Mouse (Mus musculus): Measurements from ENCODE around the gene Bmper. TPM values are rescaled to one million over a fixed set of nuclear protein-coding genes. Genes with fewer than 3 reads are reported as not detected.

The Bmper gene
- polyA plus RNA-seq, 1 experiment from 2014 or later: 8.4 TPM

DNA sequence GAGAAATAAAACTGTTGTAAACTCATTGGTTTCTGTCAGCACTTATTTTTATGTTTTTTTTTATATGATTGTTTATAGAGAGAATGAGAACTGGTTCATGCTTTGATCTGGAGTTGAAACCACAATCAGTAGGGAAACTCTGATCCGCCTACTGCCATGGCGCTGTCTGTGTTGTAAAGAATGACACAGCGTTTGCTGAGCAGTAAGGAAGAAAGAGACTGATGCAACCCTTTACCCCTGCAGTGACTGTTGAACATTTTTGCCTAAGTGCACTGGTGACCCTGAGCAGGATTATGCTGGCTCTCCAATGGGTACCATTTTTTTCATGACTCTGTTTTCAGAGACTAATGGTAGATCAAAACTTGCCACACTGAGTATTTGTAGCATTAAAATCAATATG, 234.3 kb downstream of the Bmper start:
- 47% methylated on average over 3 of the region's 3 CpGs for WGBS
- Histone ChIP-seq H3K9ac (no peak overlapping the region), H3K27me3 (ENCODE audit: control insufficient read depth, insufficient read depth, low read length) (no peaks in the 10 kb centered on the region), H3K4me3 (replicated peaks; ENCODE audit: low read length) (no peak overlapping the region), H3K4me1 (replicated peaks; ENCODE audit: control insufficient read depth, insufficient read depth, low read length) (no peaks in the 10 kb centered on the region), H3K4me2 (replicated peaks) (no peak overlapping the region), H3K27ac (no peak overlapping the region), H3K9me3 (ENCODE audit: control insufficient read depth, low read length) (no peaks in the 10 kb centered on the region), H3K36me3 (replicated peaks; ENCODE audit: control insufficient read depth, insufficient read depth) (no peaks in the 10 kb centered on the region)
- no peak for DNase-seq (ENCODE audit: low spot score)
- ATAC-seq (ENCODE audit: low FRiP score): no peak

DNA sequence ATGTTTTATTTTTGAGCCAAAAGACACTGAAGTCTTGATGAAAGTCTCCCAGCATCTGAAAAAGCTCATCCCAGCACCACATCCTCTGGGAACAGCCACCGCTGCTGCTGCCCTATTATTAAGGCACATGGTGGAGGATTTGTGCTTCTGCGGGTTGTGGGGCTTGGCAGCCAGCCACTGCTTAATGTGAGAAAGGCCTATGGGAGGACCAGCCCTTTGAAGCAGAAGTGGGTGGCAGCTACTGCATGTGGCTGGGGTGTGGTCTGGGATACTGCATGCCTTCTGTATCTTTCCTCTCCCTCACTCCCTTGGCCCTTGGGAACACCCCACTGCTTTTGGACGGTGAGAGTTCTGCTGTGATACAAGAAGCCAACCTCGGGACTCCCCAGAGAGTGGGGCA, 237.8 kb downstream of the Bmper start:
- Histone ChIP-seq H3K27ac (no peak overlapping the region), H3K4me1 (replicated peaks; ENCODE audit: control insufficient read depth, insufficient read depth, low read length) (no peaks in the 10 kb centered on the region), H3K4me2 (replicated peaks) (no peak overlapping the region), H3K9ac (no peak overlapping the region), H3K27me3 (ENCODE audit: control insufficient read depth, insufficient read depth, low read length) (no peaks in the 10 kb centered on the region), H3K4me3 (replicated peaks; ENCODE audit: low read length) (no peak overlapping the region), H3K36me3 (replicated peaks; ENCODE audit: control insufficient read depth, insufficient read depth) (no peaks in the 10 kb centered on the region), H3K9me3 (ENCODE audit: control insufficient read depth, low read length) (no peaks in the 10 kb centered on the region)
- ATAC-seq (ENCODE audit: low FRiP score): no peak
- no peak for DNase-seq (ENCODE audit: low spot score)
- 45% methylated on average over 4 of the region's 4 CpGs for WGBS

DNA sequence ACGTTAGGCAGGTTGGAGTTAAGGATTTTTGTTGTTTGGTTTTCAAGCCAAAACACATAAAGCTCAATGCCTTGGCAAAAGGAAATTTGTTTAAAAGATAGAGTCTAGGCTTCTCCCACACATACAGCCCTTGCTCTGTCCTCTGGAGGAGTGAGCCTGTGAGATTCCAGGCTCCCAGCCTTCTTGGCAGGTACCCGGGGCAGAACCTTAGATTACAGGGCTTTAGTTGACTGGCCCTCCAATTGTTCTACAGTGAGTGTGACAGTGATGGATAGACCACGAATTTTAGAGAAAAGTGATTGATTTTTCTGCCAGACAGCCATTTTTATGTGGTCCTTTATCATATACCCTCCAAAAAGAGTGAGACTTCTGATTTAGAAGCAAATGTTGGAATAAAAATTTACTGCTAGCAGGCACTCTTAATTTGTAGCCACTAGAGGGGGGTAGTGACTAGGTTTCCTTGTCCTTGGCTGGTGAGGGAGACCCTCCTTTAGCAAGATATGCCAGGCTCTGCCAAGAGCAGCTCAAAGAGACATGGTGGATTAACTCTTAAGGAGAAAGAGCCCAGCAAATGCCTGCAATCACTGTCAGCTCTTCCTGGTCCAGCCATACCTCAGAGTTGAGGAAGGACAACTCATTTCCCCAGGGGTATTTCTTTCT, 240.2 kb downstream of the Bmper start:
- ATAC-seq (ENCODE audit: low FRiP score) (peak; percentile 87), DNase-seq (ENCODE audit: low spot score) (peak; percentile 92)
- Histone ChIP-seq H3K27ac (no peak overlapping the region), H3K36me3 (replicated peaks; ENCODE audit: control insufficient read depth, insufficient read depth) (no peaks in the 10 kb centered on the region), H3K27me3 (ENCODE audit: control insufficient read depth, insufficient read depth, low read length) (no peaks in the 10 kb centered on the region), H3K9ac (no peak overlapping the region), H3K4me3 (replicated peaks; ENCODE audit: low read length) (no peak overlapping the region), H3K4me2 (replicated peaks) (no peak overlapping the region), H3K4me1 (replicated peaks; ENCODE audit: control insufficient read depth, insufficient read depth, low read length) (no peaks in the 10 kb centered on the region), H3K9me3 (ENCODE audit: control insufficient read depth, low read length) (no peaks in the 10 kb centered on the region)
- 46% methylated on average over 3 of the region's 3 CpGs for WGBS

DNA sequence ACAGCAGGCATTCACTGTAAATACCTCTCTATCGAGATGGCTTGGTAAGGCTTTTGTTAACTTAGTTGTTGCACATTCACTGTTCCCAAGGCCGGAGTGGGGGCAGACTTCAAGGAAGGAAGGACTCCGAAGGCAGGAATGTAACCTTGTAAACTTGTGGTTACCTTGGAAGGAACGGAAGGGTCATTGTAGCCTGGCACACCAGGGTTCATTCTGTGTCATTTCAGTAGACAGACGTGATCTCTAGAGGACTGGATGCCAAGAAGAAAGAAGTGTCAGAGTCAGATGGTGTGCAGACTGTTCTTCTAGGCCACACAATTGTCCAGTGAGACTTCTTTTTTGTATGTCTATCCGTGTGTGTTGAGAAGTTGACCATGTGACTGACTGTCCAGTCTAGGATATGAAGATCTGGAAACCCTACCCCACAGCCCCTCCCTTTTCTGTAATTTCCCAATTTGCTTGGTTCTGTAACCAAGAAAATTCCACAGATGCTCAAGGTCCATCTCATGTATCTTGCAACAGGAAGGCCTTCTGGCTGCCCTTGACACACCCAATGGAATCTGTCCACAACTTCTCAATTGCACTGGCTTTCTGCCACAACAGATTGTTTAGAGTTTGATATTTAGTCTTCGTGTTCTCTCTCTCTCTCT, 242.2 kb downstream of the Bmper start:
- H3K36me3 ChIP-seq (replicated peaks; ENCODE audit: control insufficient read depth, insufficient read depth): no peaks in the 10 kb centered on the region
- ATAC-seq (ENCODE audit: low FRiP score) (no peak), DNase-seq (ENCODE audit: low spot score) (no peak)
- 90% methylated on average over 7 of the region's 7 CpGs for WGBS
- H3K27me3 ChIP-seq (ENCODE audit: control insufficient read depth, insufficient read depth, low read length): no peaks in the 10 kb centered on the region
- H3K27ac ChIP-seq: no peak overlapping the region
- no peak overlapping the region for H3K4me3 ChIP-seq (replicated peaks; ENCODE audit: low read length)
- no peaks in the 10 kb centered on the region for H3K9me3 ChIP-seq (ENCODE audit: control insufficient read depth, low read length)
- no peaks in the 10 kb centered on the region for H3K4me1 ChIP-seq (replicated peaks; ENCODE audit: control insufficient read depth, insufficient read depth, low read length)
- no peak overlapping the region for H3K4me2 ChIP-seq (replicated peaks)
- no peak overlapping the region for H3K9ac ChIP-seq

DNA sequence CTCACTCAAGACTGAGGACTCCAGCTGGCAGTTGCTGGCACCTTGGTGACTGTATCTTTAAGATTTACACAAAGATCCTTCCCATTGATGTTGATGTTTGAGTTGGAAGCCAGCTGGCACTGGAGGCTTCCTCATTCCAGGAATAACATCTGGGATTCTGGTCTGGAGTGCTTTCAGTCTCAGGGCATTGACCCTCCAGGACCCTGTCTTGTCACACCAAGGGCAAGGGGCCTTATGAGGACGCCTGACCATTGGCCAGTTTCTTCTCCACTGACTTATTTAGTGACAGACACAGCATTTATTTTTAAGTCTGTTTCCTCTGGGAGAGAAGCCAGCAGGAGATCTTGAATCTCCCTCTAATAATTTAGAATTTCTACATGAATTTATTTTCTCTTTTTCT, 247.0 kb downstream of the Bmper start:
- no peak overlapping the region for H3K9ac ChIP-seq
- no peaks in the 10 kb centered on the region for H3K27me3 ChIP-seq (ENCODE audit: control insufficient read depth, insufficient read depth, low read length)
- 66% methylated on average over 1 of the region's 1 CpGs for WGBS
- H3K9me3 ChIP-seq (ENCODE audit: control insufficient read depth, low read length): no peaks in the 10 kb centered on the region
- no peak overlapping the region for H3K4me2 ChIP-seq (replicated peaks)
- ATAC-seq (ENCODE audit: low FRiP score) (no peak), DNase-seq (ENCODE audit: low spot score) (no peak)
- H3K27ac ChIP-seq: no peak overlapping the region
- no peaks in the 10 kb centered on the region for H3K36me3 ChIP-seq (replicated peaks; ENCODE audit: control insufficient read depth, insufficient read depth)
- no peak overlapping the region for H3K4me3 ChIP-seq (replicated peaks; ENCODE audit: low read length)
- H3K4me1 ChIP-seq (replicated peaks; ENCODE audit: control insufficient read depth, insufficient read depth, low read length): no peaks in the 10 kb centered on the region

DNA sequence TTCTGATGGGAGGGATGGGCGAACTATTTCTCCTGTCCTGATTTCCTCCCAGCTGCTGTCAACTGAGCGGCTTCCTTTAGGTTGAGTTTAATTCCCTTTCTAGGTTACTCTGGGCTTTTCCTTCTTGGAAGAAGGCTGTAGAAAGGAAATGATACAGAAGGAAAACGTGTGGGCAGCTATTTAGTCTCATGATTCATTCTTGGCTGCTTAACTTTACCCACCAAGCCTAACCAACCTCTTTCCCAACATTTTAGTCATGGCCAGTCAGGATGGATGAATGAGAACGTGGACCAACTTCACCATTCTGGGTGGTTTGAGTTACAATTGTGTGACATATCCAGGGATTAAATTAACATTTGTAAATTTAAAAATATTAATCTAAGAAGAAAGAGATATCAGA, 263.0 kb downstream of the Bmper start:
- Histone ChIP-seq H3K9ac (no peak overlapping the region), H3K27ac (no peak overlapping the region), H3K4me1 (replicated peaks; ENCODE audit: control insufficient read depth, insufficient read depth, low read length) (peaks cover 5% of the 10 kb centered on the region), H3K9me3 (ENCODE audit: control insufficient read depth, low read length) (no peaks in the 10 kb centered on the region), H3K27me3 (ENCODE audit: control insufficient read depth, insufficient read depth, low read length) (no peaks in the 10 kb centered on the region), H3K4me3 (replicated peaks; ENCODE audit: low read length) (no peak overlapping the region), H3K36me3 (replicated peaks; ENCODE audit: control insufficient read depth, insufficient read depth) (no peaks in the 10 kb centered on the region), H3K4me2 (replicated peaks) (no peak overlapping the region)
- WGBS: 82% methylated on average over 4 of the region's 4 CpGs
- no peak for ATAC-seq (ENCODE audit: low FRiP score)
- DNase-seq (ENCODE audit: low spot score): no peak

DNA sequence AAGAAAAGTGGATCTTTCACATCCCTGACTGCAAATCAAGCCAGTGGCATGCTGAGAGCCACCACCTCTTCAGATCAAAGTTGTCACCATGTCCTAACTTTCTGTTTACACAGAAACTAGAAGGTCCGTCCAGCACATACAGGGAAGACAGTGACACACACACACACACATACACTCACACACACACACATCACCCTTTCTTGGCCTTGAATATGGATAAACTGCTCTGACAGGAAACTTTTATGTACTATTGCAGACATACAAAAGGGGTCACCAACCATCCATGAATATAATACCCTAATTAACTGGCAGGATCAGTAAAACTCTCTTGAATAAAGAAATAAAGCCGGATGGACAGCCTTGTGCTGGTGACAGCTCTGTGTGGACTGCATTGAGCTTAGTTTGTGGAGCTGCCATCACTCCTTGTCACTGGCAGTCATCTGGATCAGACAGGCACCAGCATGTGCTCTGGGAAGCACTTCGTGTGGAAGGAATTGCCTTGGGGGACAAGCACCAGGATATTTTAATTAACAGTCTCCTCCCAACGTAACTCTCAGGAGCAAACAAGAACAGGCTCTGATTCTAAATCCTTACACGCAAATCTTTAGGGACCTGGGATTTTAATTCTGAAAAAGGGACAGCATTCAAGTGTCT, 264.0 kb downstream of the Bmper start:
- peak; percentile 39 for DNase-seq (ENCODE audit: low spot score)
- Histone ChIP-seq H3K9me3 (ENCODE audit: control insufficient read depth, low read length) (no peaks in the 10 kb centered on the region), H3K27me3 (ENCODE audit: control insufficient read depth, insufficient read depth, low read length) (no peaks in the 10 kb centered on the region), H3K27ac (no peak overlapping the region), H3K9ac (no peak overlapping the region), H3K4me1 (replicated peaks; ENCODE audit: control insufficient read depth, insufficient read depth, low read length) (peaks cover 5% of the 10 kb centered on the region), H3K4me3 (replicated peaks; ENCODE audit: low read length) (no peak overlapping the region), H3K36me3 (replicated peaks; ENCODE audit: control insufficient read depth, insufficient read depth) (no peaks in the 10 kb centered on the region), H3K4me2 (replicated peaks) (no peak overlapping the region)
- WGBS: 27% methylated on average over 5 of the region's 5 CpGs
- ATAC-seq (ENCODE audit: low FRiP score): peak; percentile 71; the same call in 1 of the 2 replicates

DNA sequence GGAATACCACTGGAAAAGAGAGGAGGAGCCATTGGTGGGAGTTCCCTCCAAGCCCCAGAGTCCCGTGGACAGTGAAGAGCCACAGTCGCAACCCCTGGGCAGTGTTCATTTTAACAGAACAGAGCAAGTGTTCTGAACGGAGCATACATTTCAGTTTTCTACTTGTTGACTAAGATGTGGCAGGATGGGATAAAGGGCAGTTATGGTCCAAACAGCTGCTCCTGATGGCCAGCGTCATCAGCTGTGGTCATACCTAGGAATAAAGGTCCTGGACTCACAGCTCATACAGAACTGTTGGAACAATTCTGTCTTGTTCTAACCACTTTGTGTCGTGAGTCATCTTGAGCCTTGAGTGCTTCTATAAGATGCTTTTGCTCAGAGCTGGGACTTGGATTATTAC, 265.4 kb downstream of the Bmper start:
- Histone ChIP-seq H3K4me3 (replicated peaks; ENCODE audit: low read length) (no peak overlapping the region), H3K4me1 (replicated peaks; ENCODE audit: control insufficient read depth, insufficient read depth, low read length) (peaks cover 5% of the 10 kb centered on the region), H3K27me3 (ENCODE audit: control insufficient read depth, insufficient read depth, low read length) (no peaks in the 10 kb centered on the region), H3K9ac (no peak overlapping the region), H3K27ac (no peak overlapping the region), H3K36me3 (replicated peaks; ENCODE audit: control insufficient read depth, insufficient read depth) (no peaks in the 10 kb centered on the region), H3K4me2 (replicated peaks) (no peak overlapping the region), H3K9me3 (ENCODE audit: control insufficient read depth, low read length) (no peaks in the 10 kb centered on the region)
- DNase-seq (ENCODE audit: low spot score) (no peak), ATAC-seq (ENCODE audit: low FRiP score) (no peak)
- WGBS: 92% methylated on average over 5 of the region's 5 CpGs

DNA sequence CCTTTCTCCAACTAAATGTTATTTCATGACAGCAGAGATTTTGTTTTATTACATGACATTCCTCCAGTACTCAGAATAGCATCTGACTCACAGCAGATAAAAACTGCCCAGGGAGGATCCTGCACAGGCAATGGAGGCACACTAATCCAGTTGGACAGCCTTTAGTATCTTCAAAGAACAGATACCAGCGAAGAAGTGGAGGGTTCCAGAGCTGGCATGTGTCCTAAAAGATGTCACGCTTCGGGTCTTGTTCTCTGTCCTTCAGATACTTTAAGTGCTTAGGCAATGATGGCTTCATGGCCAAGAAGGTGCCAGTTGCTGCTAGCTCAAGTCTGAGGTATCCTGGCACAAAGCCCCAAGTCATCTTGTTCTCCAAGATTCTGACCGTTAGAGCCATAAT, 272.5 kb downstream of the Bmper start:
- ATAC-seq (ENCODE audit: low FRiP score) (no peak), DNase-seq (ENCODE audit: low spot score) (no peak)
- Histone ChIP-seq H3K4me1 (replicated peaks; ENCODE audit: control insufficient read depth, insufficient read depth, low read length) (no peaks in the 10 kb centered on the region), H3K4me3 (replicated peaks; ENCODE audit: low read length) (no peak overlapping the region), H3K9me3 (ENCODE audit: control insufficient read depth, low read length) (no peaks in the 10 kb centered on the region), H3K36me3 (replicated peaks; ENCODE audit: control insufficient read depth, insufficient read depth) (no peaks in the 10 kb centered on the region), H3K27me3 (ENCODE audit: control insufficient read depth, insufficient read depth, low read length) (no peaks in the 10 kb centered on the region), H3K27ac (no peak overlapping the region), H3K9ac (no peak overlapping the region), H3K4me2 (replicated peaks) (no peak overlapping the region)
- 91% methylated on average over 4 of the region's 4 CpGs for WGBS

All from hindbrain, embryonic 14.5 days (tissue).